Mouse (Mus musculus): Measurements from ENCODE around the gene Asna1. TPM values are rescaled to one million over a fixed set of nuclear protein-coding genes. Genes with fewer than 3 reads are reported as not detected.
A peak's percentile ranks its signal among the peaks of the same experiment; 100 is the strongest.

The Asna1 gene
- total and polyA plus RNA-seq, 2 experiments from 2014 or later, result 136 to 153 TPM

GRCm38 (mm10) chr8:85043619-85044018 lies 18.5 kb upstream of the Asna1 start:
- 0 out of 2 replicates have a peak, but pooled peaks cover 2% of the 10 kb centered on the region for H3K4me1 ChIP-seq (ENCODE audit: insufficient read depth)
- ATAC-seq, result no peak
- 89% methylated on average over 6 of the region's 6 CpGs for WGBS

GRCm38 (mm10) chr8:85037681-85038531 lies 12.8 kb upstream of the Asna1 start:
- Histone ChIP-seq H3K4me1 (ENCODE audit: insufficient read depth) (0 out of 2 replicates have a peak, but pooled peaks cover 18% of the 10 kb centered on the region), H3K4me2 (ENCODE audit: low read depth) (peak overlapping the region; percentile 97), H3K27ac (ENCODE audit: low read depth, low read length) (peak overlapping the region; percentile 96), H3K9ac (peak overlapping the region; percentile 68), H3K9me3 (ENCODE audit: low read length) (no peaks in the 10 kb centered on the region), H3K27me3 (ENCODE audit: insufficient read depth, low read length) (no peaks in the 10 kb centered on the region), H3K36me3 (ENCODE audit: insufficient read depth) (peaks cover 23% of the 10 kb centered on the region), H3K4me3 (ENCODE audit: low read depth, low read length) (peak overlapping the region; percentile 64)
- TF ChIP-seq CTCF (IDR thresholded peaks at IDR 0.05; ENCODE audit: low read depth), result no peak
- DNase-seq (peak; percentile 52), ATAC-seq (peak; percentile 18)
- 2% methylated on average over 57 of the region's 57 CpGs for WGBS

More at GRCm38 (mm10) chr8:85043619-85044018, 18.5 kb upstream of the Asna1 start:
- no peak for TF ChIP-seq CTCF (IDR thresholded peaks at IDR 0.05; ENCODE audit: low read depth)
- Histone ChIP-seq H3K36me3 (ENCODE audit: insufficient read depth) (peaks cover 63% of the 10 kb centered on the region), H3K4me3 (ENCODE audit: low read depth, low read length) (no peak overlapping the region), H3K27me3 (ENCODE audit: insufficient read depth, low read length) (no peaks in the 10 kb centered on the region), H3K9ac (no peak overlapping the region), H3K4me2 (ENCODE audit: low read depth) (no peak overlapping the region), H3K9me3 (ENCODE audit: low read length) (no peaks in the 10 kb centered on the region), H3K27ac (ENCODE audit: low read depth, low read length) (no peak overlapping the region)
- DNase-seq, result no peak

- no peaks in the 10 kb centered on the region for H3K9me3 ChIP-seq (ENCODE audit: low read length)
- TF ChIP-seq CTCF (IDR thresholded peaks at IDR 0.05; ENCODE audit: low read depth), result no peak
- DNase-seq, result no peak
- peak overlapping the region; percentile 97 for H3K4me2 ChIP-seq (ENCODE audit: low read depth)
- 0 out of 2 replicates have a peak, but pooled peaks cover 18% of the 10 kb centered on the region for H3K4me1 ChIP-seq (ENCODE audit: insufficient read depth)
- H3K4me3 ChIP-seq (ENCODE audit: low read depth, low read length), result peak overlapping the region; percentile 64
- peak; percentile 64 for ATAC-seq
- no peaks in the 10 kb centered on the region for H3K27me3 ChIP-seq (ENCODE audit: insufficient read depth, low read length)
- peak overlapping the region; percentile 68 for H3K9ac ChIP-seq
- peak overlapping the region; percentile 96 for H3K27ac ChIP-seq (ENCODE audit: low read depth, low read length)
- WGBS, result 0% methylated on average over 14 of the region's 14 CpGs
- peaks cover 29% of the 10 kb centered on the region for H3K36me3 ChIP-seq (ENCODE audit: insufficient read depth)
Measured at GRCm38 (mm10) chr8:85037366-85037680, 12.2 kb upstream of the Asna1 start.

- Histone ChIP-seq H3K36me3 (ENCODE audit: insufficient read depth) (peaks cover 30% of the 10 kb centered on the region), H3K27ac (ENCODE audit: low read depth, low read length) (peak within 1 kb of the TSS; percentile 96), H3K27me3 (ENCODE audit: insufficient read depth, low read length) (no peaks in the 10 kb centered on the region), H3K4me2 (ENCODE audit: low read depth) (peak within 1 kb of the TSS; percentile 97), H3K9me3 (ENCODE audit: low read length) (no peaks in the 10 kb centered on the region), H3K4me1 (ENCODE audit: insufficient read depth) (0 out of 2 replicates have a peak, but pooled peaks cover 18% of the 10 kb centered on the region), H3K9ac (peak within 1 kb of the TSS; percentile 68), H3K4me3 (ENCODE audit: low read depth, low read length) (peak within 1 kb of the TSS; percentile 64)
- peak; percentile 93 for ATAC-seq
- under 1% methylated on average over 58 of the region's 59 CpGs for WGBS
- peak; percentile 98 for DNase-seq
- no peak for TF ChIP-seq CTCF (IDR thresholded peaks at IDR 0.05; ENCODE audit: low read depth)
Measured at GRCm38 (mm10) chr8:85036718-85037365, 11.8 kb upstream of the Asna1 start, which contains the start of gene Tnpo2. Gene Tnpo2 (plus strand): TSS chr8:85036915.

GRCm38 (mm10) chr8:85036381-85036717 lies 11.3 kb upstream of the Asna1 start:
- TF ChIP-seq CTCF (IDR thresholded peaks at IDR 0.05; ENCODE audit: low read depth), result no peak
- ATAC-seq (peak; percentile 28), DNase-seq (no peak)
- H3K4me1 ChIP-seq (ENCODE audit: insufficient read depth), result 0 out of 2 replicates have a peak, but pooled peaks cover 18% of the 10 kb centered on the region
- H3K4me3 ChIP-seq (ENCODE audit: low read depth, low read length), result peak overlapping the region; percentile 64
- H3K4me2 ChIP-seq (ENCODE audit: low read depth), result peak overlapping the region; percentile 97
- no peaks in the 10 kb centered on the region for H3K9me3 ChIP-seq (ENCODE audit: low read length)
- no peaks in the 10 kb centered on the region for H3K27me3 ChIP-seq (ENCODE audit: insufficient read depth, low read length)
- WGBS, result 2% methylated on average over 9 of the region's 9 CpGs
- H3K9ac ChIP-seq, result peak overlapping the region; percentile 55
- peak overlapping the region; percentile 81 for H3K27ac ChIP-seq (ENCODE audit: low read depth, low read length)
- peaks cover 31% of the 10 kb centered on the region for H3K36me3 ChIP-seq (ENCODE audit: insufficient read depth)

GRCm38 (mm10) chr8:85035728-85036310 lies 10.7 kb upstream of the Asna1 start:
- H3K9ac ChIP-seq, result peak overlapping the region; percentile 55
- TF ChIP-seq CTCF (IDR thresholded peaks at IDR 0.05; ENCODE audit: low read depth), result no peak
- ATAC-seq (0 out of 2 replicates have a peak, but pooled peaks have one; percentile 0), DNase-seq (no peak)
- peak overlapping the region; percentile 64 for H3K4me3 ChIP-seq (ENCODE audit: low read depth, low read length)
- H3K27ac ChIP-seq (ENCODE audit: low read depth, low read length), result peak overlapping the region; percentile 81
- WGBS, result 3% methylated on average over 15 of the region's 15 CpGs
- H3K9me3 ChIP-seq (ENCODE audit: low read length), result no peaks in the 10 kb centered on the region
- no peaks in the 10 kb centered on the region for H3K27me3 ChIP-seq (ENCODE audit: insufficient read depth, low read length)
- peaks cover 26% of the 10 kb centered on the region for H3K36me3 ChIP-seq (ENCODE audit: insufficient read depth)
- peak overlapping the region; percentile 97 for H3K4me2 ChIP-seq (ENCODE audit: low read depth)
- 0 out of 2 replicates have a peak, but pooled peaks cover 18% of the 10 kb centered on the region for H3K4me1 ChIP-seq (ENCODE audit: insufficient read depth)
